Mouse (Mus musculus) 416B (cell line): Measurements from ENCODE around the gene Gm17660.
"Not testable (repeated sequence)": the region's sequence is repeated elsewhere in the genome, so short reads cannot be mapped to it uniquely, and the experiment has no call there.

Experiments
- DNase-seq: peaks from one replicate; pipeline ENCODE4 v3.0.0; 2011; ENCODE audit warnings: low read depth

Gene Gm17660

GRCm38 (mm10) chr5:104039154-104039932 lies 38.1 kb downstream of the Gm17660 start:
- peak; percentile 64 for DNase-seq

DNA sequence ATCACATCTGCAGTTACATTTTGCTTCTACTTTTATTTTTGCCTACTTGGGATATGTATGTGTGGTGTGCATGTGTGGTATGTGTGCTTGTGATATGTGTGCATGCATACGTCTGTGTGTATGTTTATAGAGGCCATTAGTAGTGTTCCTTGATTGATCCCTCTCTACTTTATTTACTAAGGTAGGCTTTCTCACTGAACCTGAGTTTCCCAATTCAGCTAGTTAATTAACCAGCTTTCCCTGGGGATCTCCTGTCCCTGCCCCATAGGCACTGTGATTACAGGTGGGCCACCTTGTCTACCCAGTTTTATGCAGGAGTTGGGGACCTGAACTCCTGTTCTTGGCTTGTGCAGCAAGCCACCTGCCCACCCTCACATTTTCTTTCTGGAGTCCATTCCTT lies 40.7 kb downstream of the Gm17660 start:
- no peak for DNase-seq

GRCm38 (mm10) chr5:104035824-104036223 lies 41.6 kb downstream of the Gm17660 start:
- DNase-seq = no peak

- DNase-seq = no peak
These were observed 42.3 kb downstream of the Gm17660 start for GRCm38 (mm10) chr5:104035066-104035465.

DNA sequence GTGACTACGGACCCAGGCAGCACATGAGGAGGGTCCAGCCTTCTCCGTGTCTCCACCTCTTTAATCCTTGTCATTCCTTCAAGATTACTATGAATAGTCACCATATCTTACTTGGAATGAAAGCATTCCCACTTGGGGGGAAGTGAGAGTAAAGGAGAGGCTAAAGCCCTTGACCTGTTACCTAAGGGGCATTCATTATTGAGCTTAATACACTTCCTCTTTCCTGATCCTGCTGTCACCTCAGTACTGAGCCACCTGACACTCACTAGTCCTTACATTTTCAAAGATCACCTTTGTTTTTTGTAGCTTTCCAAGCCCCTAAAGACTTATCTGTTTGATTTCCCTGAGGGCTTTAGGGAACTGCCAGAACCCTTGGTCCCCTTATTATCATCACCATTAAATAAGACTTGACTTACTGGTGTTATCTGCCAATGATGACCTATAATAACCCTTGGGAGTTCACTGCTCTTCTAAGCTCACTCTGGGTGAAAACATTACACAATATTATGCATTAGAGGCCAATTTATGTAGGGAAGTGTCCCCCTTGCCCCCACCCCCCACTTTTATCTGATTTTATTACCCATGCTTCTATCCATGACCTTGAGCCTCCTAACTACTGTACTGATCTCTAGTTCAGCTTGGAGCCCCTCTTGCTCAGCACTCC lies 44.8 kb downstream of the Gm17660 start:
- no peak for DNase-seq

DNA sequence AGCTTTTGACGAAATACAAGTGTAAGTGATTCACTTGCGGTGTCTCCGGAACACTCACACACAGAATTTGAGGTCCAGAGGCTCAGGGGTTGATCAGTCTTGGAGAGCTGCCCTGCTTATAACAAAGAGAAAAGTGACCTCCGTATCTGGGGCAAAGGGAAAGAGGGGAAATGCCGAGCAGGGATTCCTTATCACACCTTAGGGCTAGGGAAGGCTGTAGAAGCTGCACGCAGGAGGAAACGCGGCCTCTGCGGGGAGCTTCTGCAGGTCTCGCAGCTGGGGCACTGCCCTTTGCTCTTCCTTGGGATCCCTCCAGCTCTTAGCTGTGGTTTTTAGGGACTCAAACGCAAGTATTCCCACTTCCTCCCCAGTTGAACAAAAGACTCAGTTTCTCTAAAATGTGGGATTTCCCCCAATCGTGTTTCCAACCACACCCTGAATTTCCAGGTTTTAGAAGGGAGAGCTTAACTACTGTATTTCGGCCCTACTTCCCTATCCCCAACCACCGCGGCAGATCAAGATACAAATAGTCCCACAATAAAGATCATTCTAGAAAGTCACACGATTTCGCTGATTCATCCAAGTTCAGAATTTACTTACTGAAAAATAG lies 52.1 kb downstream of the Gm17660 start:
- DNase-seq = no peak

GRCm38 (mm10) chr5:104024762-104025161 lies 52.6 kb downstream of the Gm17660 start:
- DNase-seq = no peak

DNA sequence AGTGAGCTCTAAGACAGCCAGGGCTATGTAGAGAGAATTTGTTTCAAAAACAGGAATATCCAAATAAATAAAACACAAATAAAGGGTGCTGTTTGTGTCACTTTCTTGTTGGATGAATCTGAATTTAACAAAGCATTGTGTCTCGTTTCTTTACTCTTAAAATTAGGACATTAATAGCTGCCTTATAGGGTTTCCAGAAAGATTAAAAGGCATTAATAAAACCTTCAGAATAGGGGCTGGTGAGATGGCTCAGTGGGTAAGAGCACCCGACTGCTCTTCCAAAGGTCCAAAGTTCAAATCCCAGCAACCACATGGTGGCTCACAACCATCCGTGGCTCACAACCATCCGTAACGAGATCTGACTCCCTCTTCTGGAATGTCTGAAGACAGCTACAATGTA lies 53.2 kb downstream of the Gm17660 start:
- not testable (repeated sequence) for DNase-seq

DNA sequence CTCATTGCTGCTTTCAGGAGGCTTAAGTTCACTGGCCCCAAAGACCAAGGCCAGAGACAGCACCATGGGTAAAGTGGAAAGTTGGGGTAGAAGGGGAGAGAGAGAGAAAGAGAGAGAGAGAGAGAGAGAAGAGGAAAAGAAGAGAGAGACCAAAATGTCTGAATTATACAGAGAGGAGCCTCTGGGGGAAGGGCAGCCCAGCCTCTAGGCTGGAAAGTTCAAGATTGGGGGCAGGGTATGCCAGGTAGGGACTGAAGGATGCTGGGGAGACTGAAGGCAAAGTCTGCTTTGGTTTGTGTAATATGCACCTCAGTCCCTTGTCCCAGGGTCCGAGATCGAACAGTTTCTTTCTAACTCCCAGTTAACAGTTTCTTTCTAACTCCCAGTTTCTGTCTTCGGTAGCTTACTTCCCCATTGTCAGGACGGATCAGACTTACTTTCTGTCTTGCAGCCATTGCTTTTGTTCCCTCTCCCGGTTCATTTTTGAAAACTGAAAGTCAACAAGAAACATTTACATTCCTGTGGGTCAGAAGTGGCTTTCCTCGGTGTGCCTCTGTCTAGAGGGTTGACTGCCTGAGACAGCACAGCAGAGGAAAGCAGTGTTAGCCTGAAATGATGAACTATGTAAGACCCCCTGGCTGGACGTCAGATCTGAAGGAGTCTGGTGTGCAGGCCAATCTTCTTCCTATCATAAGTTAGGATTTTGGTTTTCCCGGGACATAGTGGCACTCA lies 54.0 kb downstream of the Gm17660 start:
- DNase-seq = no peak

DNA sequence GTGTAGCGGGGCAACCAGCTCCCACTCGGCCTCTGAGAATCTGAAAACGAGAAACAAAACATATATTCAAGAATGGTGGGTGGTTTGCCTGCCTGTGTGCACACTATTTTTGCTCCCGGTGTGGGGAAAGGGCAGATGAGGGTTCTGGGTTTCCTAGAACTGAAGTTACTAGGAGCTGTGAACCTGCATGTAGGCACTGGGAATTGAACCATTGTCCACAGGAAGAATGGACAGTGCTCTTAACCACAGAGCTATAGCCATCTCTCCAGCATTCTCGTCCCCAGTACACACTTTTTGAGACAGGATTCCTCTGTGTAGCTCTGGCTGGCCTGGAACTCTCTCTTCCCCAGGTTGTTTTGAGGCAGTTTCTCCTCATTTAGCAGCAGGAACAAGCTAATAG lies 54.9 kb downstream of the Gm17660 start:
- DNase-seq = no peak

DNA sequence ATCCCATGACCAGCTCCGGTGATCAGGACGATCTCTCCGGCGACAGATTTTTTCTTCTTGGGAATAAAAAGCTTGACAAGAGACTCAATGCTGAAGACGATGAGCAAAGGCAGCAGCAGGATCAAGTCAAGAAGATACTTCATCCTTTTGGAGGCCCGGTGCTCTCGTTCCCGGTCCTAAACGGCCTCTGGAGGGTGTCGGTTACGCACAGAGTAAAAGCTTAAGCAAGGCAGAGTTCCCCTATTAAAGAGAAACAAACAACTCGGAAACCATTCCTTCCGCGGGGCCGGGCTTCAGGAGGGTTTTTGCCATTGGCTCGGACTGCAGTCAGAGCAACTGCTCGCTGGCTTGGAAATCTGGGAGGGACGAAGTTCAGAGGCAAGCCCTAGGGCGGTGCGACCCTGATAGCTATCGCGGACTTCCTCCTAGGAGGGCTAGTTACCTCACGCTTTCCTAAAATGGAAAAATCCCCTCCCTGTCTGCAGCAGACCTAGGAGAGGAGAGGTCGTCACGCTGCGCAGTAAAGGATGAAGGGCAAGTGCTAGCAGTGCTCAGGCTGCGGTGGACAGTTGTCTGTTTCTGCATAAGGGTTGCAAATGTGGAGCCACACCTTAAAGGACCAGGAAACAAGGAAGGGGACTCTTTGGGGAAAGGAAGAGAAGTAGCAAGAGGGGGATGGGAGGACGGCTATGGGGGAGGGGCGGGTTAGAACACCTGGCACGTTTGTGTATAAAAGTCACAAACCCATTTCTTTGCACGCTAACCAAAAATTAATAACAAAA lies 55.6 kb downstream of the Gm17660 start, which contains the start of gene Hsd17b11:
Gene Hsd17b11, minus strand, starts transcription at position 323 of the 782 bp plus-strand sequence.
- DNase-seq = peak; percentile 94
